Mouse (Mus musculus) forebrain, postnatal 0 days (tissue): Measurements from ENCODE around the gene Atm. TPM values are rescaled to one million over a fixed set of nuclear protein-coding genes. Genes with fewer than 3 reads are reported as not detected.

ENCODE experiments used
- ATAC-seq: fragments of 200-750 bp; cut with Nextera tagmentation; 2 replicates; pipeline ENCODE4 v1.8.0; 2017; ENCODE audit warnings: mild to moderate bottlenecking, moderate library complexity
- DNase-seq: peaks from one replicate; pipeline ENCODE4 v3.0.0-alpha.2; 2015
- H3K27ac ChIP-seq: fragments of 300-500 bp; sonication (generic); 2 replicates; pipeline ENCODE4 v1.5.1; 2014; ENCODE audit warnings: low read depth, mild to moderate bottlenecking, antibody characterized with exemption, low read length, moderate library complexity, mixed read lengths
- H3K27me3 ChIP-seq: fragments of 300-500 bp; sonication (generic); 2 replicates; pipeline ENCODE4 v1.6.1; 2014; ENCODE audit warnings: mild to moderate bottlenecking, low read length, mixed read lengths; ENCODE audit not compliant: insufficient read depth
- H3K36me3 ChIP-seq: fragments of 300-500 bp; sonication (generic); 2 replicates; pipeline ENCODE4 v1.6.1; 2014; ENCODE audit warnings: mild to moderate bottlenecking, moderate library complexity; ENCODE audit not compliant: insufficient read depth
- H3K4me1 ChIP-seq: fragments of 300-500 bp; sonication (generic); 2 replicates; pipeline ENCODE4 v1.6.1; 2014; ENCODE audit warnings: antibody characterized with exemption; ENCODE audit not compliant: insufficient read depth
- H3K4me2 ChIP-seq: fragments of 300-500 bp; sonication (generic); 2 replicates; pipeline ENCODE4 v1.6.1; 2014; ENCODE audit warnings: low read depth, mild to moderate bottlenecking, moderate library complexity
- H3K4me3 ChIP-seq: fragments of 300-500 bp; sonication (generic); 2 replicates; pipeline ENCODE4 v1.5.1; 2014; ENCODE audit warnings: low read depth, low read length, mixed read lengths
- H3K9ac ChIP-seq: fragments of 300-500 bp; sonication (generic); 2 replicates; pipeline ENCODE4 v1.6.1; 2014; ENCODE audit warnings: mild to moderate bottlenecking
- H3K9me3 ChIP-seq: fragments of 300-500 bp; sonication (generic); 2 replicates; pipeline ENCODE4 v1.6.1; 2016; ENCODE audit warnings: low read length
- CTCF ChIP-seq: sonication (generic); IDR thresholded peaks from 2 replicates; pipeline ENCODE4 v1.5.1; 2016; ENCODE audit warnings: antibody characterized with exemption, control low read depth, low read depth
- WGBS: fragments of 180-500 bp; shearing (Covaris S2); extraction: QIAGEN DNeasy Blood & Tissue Kit; methylation state at CpG from one replicate; pipeline ENCODE4 v1.1.7; 2014; 5-methylcytosine and 5-hydroxymethylcytosine counted together
- polyA plus RNA-seq: library from polyadenylated mRNA; unstranded; fragments of >200 nt; fragmentation: Nextera tagmentation; extraction: Ambion mirVana; gene quantifications from 2 replicates; pipeline ENCODE4 v1.2.1, GENCODE M21; 2015
- total RNA-seq: library from RNA; depleted of rRNA; stranded (reverse); fragments of >200 nt; gene quantifications from 2 replicates; pipeline ENCODE4 v1.2.3, GENCODE M21; 2014; rRNA removed

Gene Atm
- total RNA-seq = 11.1 and 22.2 TPM in 2 replicates
- polyA plus RNA-seq = 4.8 and 4.9 TPM in 2 replicates

GRCm38 (mm10) chr9:53536558-53537320, at the start of gene Atm, which contains the start of gene Npat:
Gene Atm, minus strand, starts transcription at chr9:53536740.
Gene Npat, plus strand, starts transcription at chr9:53537047.
- ATAC-seq (peak; percentile 98), DNase-seq (peak; percentile 100)
- Histone ChIP-seq H3K4me2 (peak within 1 kb of the TSS; percentile 92), H3K4me1 (peaks cover 5% of the 10 kb centered on the region; the same call in 1 of the 2 replicates), H3K9ac (peak within 1 kb of the TSS; percentile 74), H3K36me3 (no peaks in the 10 kb centered on the region), H3K4me3 (peak within 1 kb of the TSS; percentile 95), H3K9me3 (no peaks in the 10 kb centered on the region), H3K27me3 (no peaks in the 10 kb centered on the region), H3K27ac (peak within 1 kb of the TSS; percentile 90)
- peak; percentile 52 for TF ChIP-seq CTCF
- under 1% methylated on average over 69 of the region's 69 CpGs for WGBS

- no peaks in the 10 kb centered on the region for H3K4me1 ChIP-seq
- no peaks in the 10 kb centered on the region for H3K9me3 ChIP-seq
- H3K9ac ChIP-seq = no peak overlapping the region
- no peak overlapping the region for H3K4me3 ChIP-seq
- DNase-seq (no peak), ATAC-seq (no peak)
- H3K36me3 ChIP-seq = peaks cover 64% of the 10 kb centered on the region
- H3K27me3 ChIP-seq = no peaks in the 10 kb centered on the region
- no peak for TF ChIP-seq CTCF
- no peak overlapping the region for H3K27ac ChIP-seq
- WGBS = 80% methylated on average over 4 of the region's 4 CpGs
- no peak overlapping the region for H3K4me2 ChIP-seq
Observed at GRCm38 (mm10) chr9:53581870-53582269, 45.3 kb upstream of the Atm start.

- H3K9ac ChIP-seq = no peak overlapping the region
- H3K4me1 ChIP-seq = no peaks in the 10 kb centered on the region
- no peak overlapping the region for H3K27ac ChIP-seq
- no peak for DNase-seq
- 86% methylated on average over 5 of the region's 5 CpGs for WGBS
- no peak for TF ChIP-seq CTCF
- peaks cover 26% of the 10 kb centered on the region for H3K36me3 ChIP-seq
- no peak overlapping the region for H3K4me3 ChIP-seq
- H3K27me3 ChIP-seq = no peaks in the 10 kb centered on the region
- no peaks in the 10 kb centered on the region for H3K9me3 ChIP-seq
- H3K4me2 ChIP-seq = no peak overlapping the region
- no peak for ATAC-seq
Observed at GRCm38 (mm10) chr9:53575721-53576120, 39.2 kb upstream of the Atm start.

- peaks cover 26% of the 10 kb centered on the region for H3K36me3 ChIP-seq
- H3K27ac ChIP-seq = no peak overlapping the region
- WGBS = 91% methylated on average over 7 of the region's 7 CpGs
- no peak overlapping the region for H3K9ac ChIP-seq
- no peak for TF ChIP-seq CTCF
- no peak overlapping the region for H3K4me3 ChIP-seq
- no peaks in the 10 kb centered on the region for H3K4me1 ChIP-seq
- H3K9me3 ChIP-seq = no peaks in the 10 kb centered on the region
- H3K27me3 ChIP-seq = no peaks in the 10 kb centered on the region
- no peak for ATAC-seq
- DNase-seq = no peak
- no peak overlapping the region for H3K4me2 ChIP-seq
Observed at GRCm38 (mm10) chr9:53572516-53573307, 36.2 kb upstream of the Atm start.

- no peaks in the 10 kb centered on the region for H3K27me3 ChIP-seq
- peaks cover 46% of the 10 kb centered on the region for H3K36me3 ChIP-seq
- no peak overlapping the region for H3K4me3 ChIP-seq
- no peaks in the 10 kb centered on the region for H3K9me3 ChIP-seq
- 0 out of 2 replicates have a peak, but pooled peaks have one; percentile 28 for TF ChIP-seq CTCF
- ATAC-seq (peak; percentile 16; the same call in 1 of the 2 replicates), DNase-seq (no peak)
- 73% methylated on average over 6 of the region's 6 CpGs for whole genome bisulfite sequencing
- no peak overlapping the region for H3K4me2 ChIP-seq
- H3K9ac ChIP-seq = no peak overlapping the region
- H3K27ac ChIP-seq = no peak overlapping the region
- H3K4me1 ChIP-seq = no peaks in the 10 kb centered on the region
Observed at GRCm38 (mm10) chr9:53570662-53571061, 34.1 kb upstream of the Atm start.

- Histone ChIP-seq H3K9ac (peak overlapping the region; percentile 74), H3K4me1 (peaks cover 5% of the 10 kb centered on the region; the same call in 1 of the 2 replicates), H3K4me3 (peak overlapping the region; percentile 95), H3K36me3 (no peaks in the 10 kb centered on the region), H3K27me3 (no peaks in the 10 kb centered on the region), H3K9me3 (no peaks in the 10 kb centered on the region), H3K27ac (peak overlapping the region; percentile 90), H3K4me2 (peak overlapping the region; percentile 92)
- ATAC-seq (no peak), DNase-seq (peak; percentile 15)
- no peak for TF ChIP-seq CTCF
- WGBS = under 1% methylated on average over 29 of the region's 34 CpGs
Observed at GRCm38 (mm10) chr9:53537336-53537965, 911 bp upstream of the Atm start.
